Mouse (Mus musculus) kidney, embryonic 16.5 days (tissue): ENCODE results near the gene Eno3. TPM values are rescaled to one million over a fixed set of nuclear protein-coding genes. Genes with fewer than 3 reads are reported as not detected.
A peak's percentile ranks its signal among the peaks of the same experiment; 100 is the strongest.

Source experiments
- ATAC-seq: fragments of 200-750 bp; cut with Nextera tagmentation; 2 replicates; pipeline ENCODE4 v1.8.0; 2017; ENCODE audit warnings: moderate TSS enrichment; ENCODE audit not compliant: low FRiP score, low TSS enrichment
- H3K27ac ChIP-seq: fragments of 300-500 bp; sonication (generic); 2 replicates; pipeline ENCODE4 v1.5.1; 2014; ENCODE audit warnings: low read length
- H3K27me3 ChIP-seq: fragments of 300-500 bp; sonication (generic); 2 replicates; pipeline ENCODE4 v1.6.1; 2014; ENCODE audit warnings: low read length, control low read depth, mixed read lengths; ENCODE audit not compliant: insufficient read depth
- H3K36me3 ChIP-seq: fragments of 300-500 bp; sonication (generic); 2 replicates; pipeline ENCODE4 v1.6.1; 2014; ENCODE audit warnings: low read length, control low read depth, mixed read lengths; ENCODE audit not compliant: insufficient read depth
- H3K4me1 ChIP-seq: fragments of 300-500 bp; sonication (generic); 2 replicates; pipeline ENCODE4 v1.6.1; 2014; ENCODE audit warnings: low read length, control low read depth, mixed read lengths; ENCODE audit not compliant: insufficient read depth
- H3K4me2 ChIP-seq: fragments of 300-500 bp; sonication (generic); replicated peaks from 2 replicates; pipeline ENCODE4 v1.6.1; 2014; ENCODE audit warnings: low read depth, low read length
- H3K4me3 ChIP-seq: fragments of 300-500 bp; sonication (generic); 2 replicates; pipeline ENCODE4 v1.5.1; 2014; ENCODE audit warnings: mild to moderate bottlenecking, low read length
- H3K9ac ChIP-seq: fragments of 300-500 bp; sonication (generic); replicated peaks from 2 replicates; pipeline ENCODE4 v1.6.1; 2014; ENCODE audit warnings: low read length
- H3K9me3 ChIP-seq: fragments of 300-500 bp; sonication (generic); 2 replicates; pipeline ENCODE4 v1.6.1; 2016; ENCODE audit warnings: low read length, control low read depth
- WGBS: fragments of 180-500 bp; shearing (Covaris S2); extraction: QIAGEN DNeasy Blood & Tissue Kit; methylation state at CpG from one replicate; pipeline ENCODE4 v1.1.7; 2014; 5-methylcytosine and 5-hydroxymethylcytosine counted together
- polyA plus RNA-seq: library from polyadenylated mRNA; unstranded; fragments of >200 nt; fragmentation: Nextera tagmentation; extraction: Ambion mirVana; gene quantifications from 2 replicates; pipeline ENCODE4 v1.2.1, GENCODE M21; 2015

Gene Eno3
- polyA plus RNA-seq, 1 experiment from 2014 or later: 28.0 TPM

DNA sequence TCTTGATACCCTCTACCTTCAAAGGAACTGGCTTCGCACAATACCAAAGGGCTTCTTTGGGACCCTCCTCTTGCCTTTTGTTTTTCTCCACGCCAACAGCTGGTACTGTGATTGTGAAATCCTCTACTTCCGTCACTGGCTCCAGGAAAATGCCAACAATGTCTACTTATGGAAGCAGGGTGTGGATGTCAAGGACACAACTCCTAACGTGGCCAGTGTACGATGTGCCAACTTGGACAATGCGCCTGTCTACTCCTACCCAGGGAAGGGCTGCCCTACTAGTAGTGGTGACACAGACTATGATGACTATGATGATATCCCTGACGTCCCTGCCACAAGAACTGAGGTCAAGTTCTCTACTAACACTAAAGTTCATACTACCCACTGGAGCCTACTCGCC lies 17.0 kb upstream of the Eno3 start:
- Histone ChIP-seq H3K36me3 (peaks cover 16% of the 10 kb centered on the region), H3K4me3 (no peak overlapping the region), H3K9ac (no peak overlapping the region), H3K27ac (no peak overlapping the region), H3K4me2 (no peak overlapping the region), H3K9me3 (no peaks in the 10 kb centered on the region), H3K4me1 (no peaks in the 10 kb centered on the region), H3K27me3 (no peaks in the 10 kb centered on the region)
- 84% methylated on average over 8 of the region's 8 CpGs for WGBS
- ATAC-seq: no peak

DNA sequence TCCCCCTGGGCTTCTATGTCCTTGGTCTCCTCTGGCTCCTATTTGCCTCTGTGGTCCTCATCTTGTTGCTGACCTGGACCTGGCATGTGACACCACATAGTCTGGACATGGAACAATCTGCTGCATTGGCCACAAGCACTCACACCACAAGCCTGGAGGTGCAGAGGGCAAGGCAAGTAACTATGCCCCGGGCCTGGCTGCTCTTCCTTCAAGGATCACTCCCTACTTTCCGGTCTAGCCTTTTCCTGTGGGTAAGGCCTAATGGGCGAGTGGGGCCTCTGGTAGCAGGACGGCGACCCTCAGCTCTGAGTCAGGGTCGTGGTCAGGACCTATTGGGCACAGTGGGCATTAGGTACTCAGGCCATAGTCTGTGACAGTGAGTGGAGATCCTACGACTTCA lies 15.8 kb upstream of the Eno3 start:
- H3K27ac ChIP-seq: no peak overlapping the region
- no peaks in the 10 kb centered on the region for H3K27me3 ChIP-seq
- H3K4me3 ChIP-seq: no peak overlapping the region
- 81% methylated on average over 7 of the region's 7 CpGs for WGBS
- ATAC-seq: no peak
- H3K4me1 ChIP-seq: peaks cover 12% of the 10 kb centered on the region
- H3K9ac ChIP-seq: no peak overlapping the region
- no peak overlapping the region for H3K4me2 ChIP-seq
- peaks cover 21% of the 10 kb centered on the region for H3K36me3 ChIP-seq
- H3K9me3 ChIP-seq: no peaks in the 10 kb centered on the region

DNA sequence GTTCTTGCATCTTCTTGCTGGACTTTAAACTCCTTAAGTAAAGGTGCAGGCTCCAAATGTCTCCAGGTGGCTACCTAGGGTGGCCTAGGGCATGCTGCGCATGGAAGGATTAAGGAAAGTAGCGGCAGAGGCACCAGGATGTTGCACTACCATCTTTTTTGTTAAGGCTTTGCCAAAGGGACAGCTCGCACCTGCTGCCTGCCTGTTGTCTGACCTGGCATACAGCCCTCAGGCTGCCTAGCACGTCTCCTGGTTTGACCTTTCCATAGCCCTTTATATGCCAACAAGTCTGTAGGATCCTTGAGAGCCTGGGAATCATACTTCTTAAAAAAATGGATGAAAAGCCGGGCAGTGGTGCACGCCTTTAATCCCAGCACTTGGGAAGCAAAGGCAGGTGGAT lies 14.0 kb upstream of the Eno3 start:
- no peaks in the 10 kb centered on the region for H3K9me3 ChIP-seq
- H3K4me2 ChIP-seq: no peak overlapping the region
- no peak overlapping the region for H3K9ac ChIP-seq
- ATAC-seq: no peak
- WGBS: 92% methylated on average over 6 of the region's 6 CpGs
- H3K4me1 ChIP-seq: peaks cover 16% of the 10 kb centered on the region
- no peaks in the 10 kb centered on the region for H3K27me3 ChIP-seq
- H3K27ac ChIP-seq: no peak overlapping the region
- no peak overlapping the region for H3K4me3 ChIP-seq
- H3K36me3 ChIP-seq: peaks cover 21% of the 10 kb centered on the region

DNA sequence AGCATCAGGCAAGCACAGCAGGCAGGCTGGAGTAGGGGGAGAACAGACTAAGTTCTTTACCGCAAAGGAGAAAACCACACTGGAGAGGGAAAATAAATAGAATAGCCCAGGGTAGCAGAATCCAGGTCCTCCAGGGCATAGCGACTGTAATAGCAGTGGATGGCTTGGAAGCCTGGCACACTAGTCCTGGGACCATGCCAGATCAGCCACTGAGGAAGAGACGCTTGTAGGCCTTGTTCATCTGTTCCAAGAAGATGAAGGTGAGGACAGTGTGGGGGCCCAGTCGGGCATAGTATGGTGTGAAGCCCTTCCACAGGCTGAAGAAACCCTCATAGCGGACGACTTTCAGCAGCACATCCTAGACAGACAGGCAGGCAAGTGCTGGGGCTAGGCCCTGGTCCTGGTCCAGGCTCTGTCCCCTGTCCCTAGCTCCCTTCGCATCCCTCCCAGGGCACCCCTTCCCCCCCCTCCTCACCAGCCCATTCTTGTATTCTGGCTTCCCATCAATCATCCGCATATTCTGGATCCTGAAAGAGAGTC lies 12.4 kb upstream of the Eno3 start:
- Histone ChIP-seq H3K4me2 (0 out of 2 replicates have a peak overlapping the region, but pooled peaks have one; percentile 92), H3K36me3 (peaks cover 30% of the 10 kb centered on the region), H3K9me3 (no peaks in the 10 kb centered on the region), H3K9ac (peak overlapping the region; percentile 16; the same call in 1 of the 2 replicates), H3K4me1 (peaks cover 32% of the 10 kb centered on the region), H3K27me3 (no peaks in the 10 kb centered on the region), H3K4me3 (no peak overlapping the region), H3K27ac (no peak overlapping the region)
- WGBS: 97% methylated on average over 8 of the region's 8 CpGs
- ATAC-seq: no peak

DNA sequence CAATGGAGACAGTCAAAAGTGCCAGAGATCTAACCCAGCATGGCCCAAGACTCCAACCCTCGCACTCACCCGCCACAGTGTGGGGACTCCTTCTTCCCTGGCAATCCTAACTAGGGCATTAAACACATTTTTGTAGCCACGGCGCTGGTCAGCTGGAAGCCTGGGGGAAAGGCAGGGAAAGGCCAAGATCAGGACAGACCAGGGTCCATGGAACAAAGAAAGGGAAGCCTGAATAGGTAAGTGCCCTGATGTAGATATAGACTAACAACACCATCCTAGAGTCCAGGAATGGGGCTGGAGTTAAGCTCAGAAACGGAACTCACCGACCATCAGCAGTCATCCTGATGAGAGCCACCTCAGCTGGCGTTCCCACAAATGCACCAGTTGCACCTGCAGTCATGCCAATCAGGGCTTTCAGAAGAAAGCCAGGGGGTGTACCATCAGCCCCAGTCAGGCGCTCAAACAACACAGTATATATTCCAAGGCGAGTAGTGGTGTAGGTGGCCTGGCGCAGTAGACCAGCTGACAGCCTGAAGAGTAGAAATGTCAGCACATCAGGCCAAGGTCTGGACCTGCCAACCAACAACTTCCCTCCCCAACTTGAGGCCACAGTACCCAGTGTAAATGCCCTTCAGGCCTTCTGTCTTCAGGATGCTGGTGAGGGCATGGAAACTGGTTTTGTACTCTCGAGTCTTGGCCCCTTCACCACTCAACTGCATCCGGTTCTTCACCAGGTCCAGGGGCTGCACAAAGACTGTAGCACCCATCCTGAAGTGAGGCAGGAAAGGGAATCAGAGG lies 11.3 kb upstream of the Eno3 start:
- H3K9me3 ChIP-seq: no peaks in the 10 kb centered on the region
- H3K27me3 ChIP-seq: no peaks in the 10 kb centered on the region
- H3K36me3 ChIP-seq: peaks cover 38% of the 10 kb centered on the region
- WGBS: 86% methylated on average over 12 of the region's 12 CpGs
- peak overlapping the region; percentile 68 for H3K4me3 ChIP-seq
- H3K4me1 ChIP-seq: peaks cover 39% of the 10 kb centered on the region
- H3K27ac ChIP-seq: peak overlapping the region; percentile 96
- H3K9ac ChIP-seq: peak overlapping the region; percentile 97
- ATAC-seq: no peak
- peak overlapping the region; percentile 92 for H3K4me2 ChIP-seq

DNA sequence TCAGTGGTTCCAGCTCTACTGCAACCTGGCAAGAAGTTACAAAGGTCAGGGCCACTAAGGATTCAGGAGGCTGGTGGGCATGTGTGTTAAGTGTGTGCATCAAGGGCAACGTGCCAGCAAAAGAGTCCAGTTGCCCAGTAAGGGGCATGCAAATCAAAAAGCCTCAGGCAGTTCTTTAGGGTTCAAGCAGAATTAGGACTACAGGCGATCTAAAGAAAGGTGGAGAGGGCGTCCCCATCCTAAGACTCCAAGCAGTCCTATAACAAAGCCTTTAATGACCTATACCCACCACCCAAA lies 10.8 kb upstream of the Eno3 start:
- 19% methylated on average over 3 of the region's 3 CpGs for WGBS
- Histone ChIP-seq H3K27me3 (no peaks in the 10 kb centered on the region), H3K9ac (peak overlapping the region; percentile 97), H3K36me3 (peaks cover 44% of the 10 kb centered on the region), H3K4me2 (peak overlapping the region; percentile 92), H3K4me3 (peak overlapping the region; percentile 68), H3K27ac (peak overlapping the region; percentile 96), H3K9me3 (no peaks in the 10 kb centered on the region), H3K4me1 (peaks cover 44% of the 10 kb centered on the region)
- no peak; the same call in 1 of the 2 replicates for ATAC-seq

DNA sequence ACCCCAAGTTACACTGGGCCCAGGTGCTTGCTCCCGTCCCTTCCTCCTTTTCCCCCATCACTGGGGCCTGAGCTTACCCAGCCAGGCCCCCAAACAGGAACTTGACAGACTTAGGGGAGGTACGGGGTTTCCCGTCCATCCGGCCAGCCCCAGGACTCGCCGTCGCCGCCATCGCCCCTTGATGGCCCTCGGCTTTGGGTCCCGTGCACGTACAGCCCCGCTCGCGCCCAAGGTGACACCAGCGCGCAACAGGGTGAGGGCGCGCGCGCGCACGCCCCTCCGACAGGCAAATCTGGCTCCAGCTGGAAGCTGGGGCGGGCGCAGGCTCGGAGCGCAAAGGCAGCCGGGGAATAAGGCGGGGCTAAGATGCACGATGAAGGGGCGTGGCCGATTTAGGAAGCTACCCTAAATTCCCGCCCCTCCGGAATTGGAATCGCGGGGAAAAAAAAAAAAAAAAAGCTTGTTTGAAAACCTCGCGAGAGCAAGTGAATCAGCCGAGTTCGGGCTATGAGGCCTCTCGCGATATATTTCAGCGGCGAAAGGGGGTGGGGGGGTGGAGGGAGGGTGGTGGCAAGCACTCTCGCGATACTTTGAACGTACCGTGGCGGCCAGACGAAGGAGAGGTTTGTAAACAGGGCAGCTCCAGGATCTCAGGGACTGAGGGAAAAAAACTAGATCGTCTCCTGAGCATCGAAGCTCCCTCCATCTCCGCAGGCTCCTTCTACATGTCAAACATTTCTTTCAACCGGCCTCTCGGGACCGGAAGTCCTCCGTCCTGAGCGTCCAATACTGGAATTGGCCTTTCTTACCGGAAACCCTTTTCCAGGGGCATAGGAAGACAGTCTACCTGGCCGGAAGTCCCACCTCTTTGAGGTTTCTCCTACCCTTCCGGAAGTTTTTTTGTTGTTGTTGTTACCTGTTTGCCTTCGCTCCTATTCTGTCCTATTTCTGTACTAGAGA lies 10.0 kb upstream of the Eno3 start, which contains the start of the genes Rnf167 and Slc25a11:
Gene Rnf167 (plus strand): TSS at position 545 of the 960 bp plus-strand sequence.
Gene Slc25a11 (minus strand): TSS at position 789 of the 960 bp plus-strand sequence.
- peak; percentile 89 for ATAC-seq
- peak within 1 kb of the TSS; percentile 68 for H3K4me3 ChIP-seq
- H3K4me1 ChIP-seq: peaks cover 52% of the 10 kb centered on the region
- H3K9ac ChIP-seq: peak within 1 kb of the TSS; percentile 97
- WGBS: under 1% methylated on average over 63 of the region's 63 CpGs
- peaks cover 52% of the 10 kb centered on the region for H3K36me3 ChIP-seq
- no peaks in the 10 kb centered on the region for H3K27me3 ChIP-seq
- peak within 1 kb of the TSS; percentile 97 for H3K4me2 ChIP-seq
- peak within 1 kb of the TSS; percentile 99 for H3K27ac ChIP-seq
- no peaks in the 10 kb centered on the region for H3K9me3 ChIP-seq

DNA sequence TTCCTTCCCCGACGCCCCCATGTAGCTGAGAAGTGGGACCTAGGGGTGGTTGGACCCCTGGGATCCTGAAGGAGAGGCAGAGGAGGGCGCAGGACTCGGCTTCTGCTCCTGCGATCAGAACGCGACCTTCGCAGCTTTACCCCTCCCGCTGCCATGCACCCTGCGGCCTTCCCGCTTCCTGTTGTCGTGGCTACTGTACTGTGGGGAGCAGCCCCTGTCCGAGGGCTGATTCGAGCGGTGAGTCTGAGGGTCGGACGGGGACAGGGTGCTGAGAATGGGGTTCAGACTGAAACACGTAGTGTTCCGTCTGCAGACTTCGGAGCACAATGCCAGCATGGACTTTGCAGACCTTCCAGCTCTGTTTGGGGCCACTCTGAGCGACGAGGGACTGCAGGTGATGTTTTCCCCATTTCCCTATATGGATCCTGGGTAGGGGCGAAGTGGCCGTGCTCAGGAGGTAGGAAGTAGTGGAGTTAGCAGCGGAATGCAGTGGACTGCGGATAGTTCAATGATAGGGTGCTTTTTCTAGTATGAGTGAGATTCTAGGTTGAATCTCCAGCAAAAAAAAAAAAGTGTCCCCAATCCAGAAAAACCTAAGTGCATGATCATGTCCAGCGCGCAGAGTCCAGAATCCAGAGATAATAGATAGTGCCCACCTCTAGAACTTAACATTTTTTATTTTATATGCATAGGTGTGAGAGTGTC lies 9.1 kb upstream of the Eno3 start:
- peaks cover 61% of the 10 kb centered on the region for H3K4me1 ChIP-seq
- H3K27ac ChIP-seq: peak overlapping the region; percentile 99
- peak overlapping the region; percentile 68 for H3K4me3 ChIP-seq
- WGBS: 2% methylated on average over 28 of the region's 28 CpGs
- H3K4me2 ChIP-seq: peak overlapping the region; percentile 97
- peak overlapping the region; percentile 76 for H3K9ac ChIP-seq
- ATAC-seq: peak; percentile 12
- no peaks in the 10 kb centered on the region for H3K9me3 ChIP-seq
- H3K36me3 ChIP-seq: peaks cover 60% of the 10 kb centered on the region
- H3K27me3 ChIP-seq: no peaks in the 10 kb centered on the region

DNA sequence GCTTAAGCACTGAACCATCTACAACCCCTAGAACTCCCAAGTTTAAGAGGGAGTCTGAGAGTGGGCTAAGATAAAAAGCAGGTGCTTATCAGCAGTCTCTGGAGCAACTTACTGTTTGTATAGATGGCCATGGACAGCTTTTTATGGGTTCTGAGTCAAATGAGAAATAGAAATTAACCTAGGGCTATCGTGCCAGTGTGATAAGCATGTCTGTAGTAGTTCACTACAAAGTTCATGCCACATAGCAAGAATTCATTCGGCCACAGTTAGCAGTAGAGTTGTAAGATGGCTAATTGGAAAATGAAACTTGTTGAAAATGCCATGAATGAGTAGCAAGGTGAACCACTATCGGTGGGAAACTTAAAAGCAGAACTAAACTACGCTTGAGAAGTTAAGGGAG lies 8.5 kb upstream of the Eno3 start:
- Histone ChIP-seq H3K9me3 (no peaks in the 10 kb centered on the region), H3K27me3 (no peaks in the 10 kb centered on the region), H3K36me3 (peaks cover 57% of the 10 kb centered on the region), H3K4me3 (peak overlapping the region; percentile 68), H3K9ac (peak overlapping the region; percentile 76), H3K27ac (peak overlapping the region; percentile 99; the same call in 1 of the 2 replicates), H3K4me2 (peak overlapping the region; percentile 97), H3K4me1 (peaks cover 63% of the 10 kb centered on the region)
- WGBS: 78% methylated on average over 4 of the region's 4 CpGs
- no peak for ATAC-seq
